Mouse (Mus musculus) heart, embryonic 12.5 days (tissue): ENCODE results near the gene Zbtb32. TPM values are rescaled to one million over a fixed set of nuclear protein-coding genes. Genes with fewer than 3 reads are reported as not detected.
A peak's percentile ranks its signal among the peaks of the same experiment; 100 is the strongest.

ENCODE experiments used
- ATAC-seq: fragments of 200-750 bp; cut with Nextera tagmentation; 2 replicates; pipeline ENCODE4 v1.8.0; 2017; ENCODE audit warnings: moderate TSS enrichment, moderate library complexity; ENCODE audit not compliant: insufficient number of reproducible peaks, low FRiP score
- H3K27ac ChIP-seq: fragments of 300-500 bp; sonication (generic); 2 replicates; pipeline ENCODE4 v1.5.1; 2016; ENCODE audit warnings: mild to moderate bottlenecking, moderate library complexity; ENCODE audit not compliant: poor library complexity, severe bottlenecking
- H3K27me3 ChIP-seq: fragments of 300-500 bp; sonication (generic); replicated peaks from 2 replicates; pipeline ENCODE4 v1.6.1; 2016; ENCODE audit warnings: mild to moderate bottlenecking, moderate library complexity
- H3K36me3 ChIP-seq: fragments of 300-500 bp; sonication (generic); 2 replicates; pipeline ENCODE4 v1.6.1; 2016; ENCODE audit warnings: mild to moderate bottlenecking, moderate library complexity
- H3K4me1 ChIP-seq: fragments of 300-500 bp; sonication (generic); replicated peaks from 2 replicates; pipeline ENCODE4 v1.6.1; 2016; ENCODE audit warnings: mild to moderate bottlenecking
- H3K4me2 ChIP-seq: fragments of 300-500 bp; sonication (generic); 2 replicates; pipeline ENCODE4 v1.6.1; 2016; ENCODE audit warnings: mild to moderate bottlenecking, moderate library complexity
- H3K4me3 ChIP-seq: fragments of 300-500 bp; sonication (generic); 2 replicates; pipeline ENCODE4 v1.5.1; 2016; ENCODE audit warnings: mild to moderate bottlenecking
- H3K9ac ChIP-seq: fragments of 300-500 bp; sonication (generic); 2 replicates; pipeline ENCODE4 v1.6.1; 2016; ENCODE audit warnings: mild to moderate bottlenecking, moderate library complexity
- H3K9me3 ChIP-seq: fragments of 300-500 bp; sonication (generic); replicated peaks from 2 replicates; pipeline ENCODE4 v1.6.1; 2016; ENCODE audit warnings: mild to moderate bottlenecking, moderate library complexity
- WGBS: fragments of 180-500 bp; shearing (Covaris S2); methylation state at CpG from one replicate; pipeline ENCODE4 v1.1.7; 2016; 5-methylcytosine and 5-hydroxymethylcytosine counted together
- polyA plus RNA-seq: library from polyadenylated mRNA; unstranded; fragments of >200 nt; fragmentation: Nextera tagmentation; extraction: Ambion mirVana; gene quantifications from 2 replicates; pipeline ENCODE4 v1.2.1, GENCODE M21; 2016

Zbtb32 gene
- polyA plus RNA-seq, 1 experiment from 2014 or later = 0.09 TPM

DNA sequence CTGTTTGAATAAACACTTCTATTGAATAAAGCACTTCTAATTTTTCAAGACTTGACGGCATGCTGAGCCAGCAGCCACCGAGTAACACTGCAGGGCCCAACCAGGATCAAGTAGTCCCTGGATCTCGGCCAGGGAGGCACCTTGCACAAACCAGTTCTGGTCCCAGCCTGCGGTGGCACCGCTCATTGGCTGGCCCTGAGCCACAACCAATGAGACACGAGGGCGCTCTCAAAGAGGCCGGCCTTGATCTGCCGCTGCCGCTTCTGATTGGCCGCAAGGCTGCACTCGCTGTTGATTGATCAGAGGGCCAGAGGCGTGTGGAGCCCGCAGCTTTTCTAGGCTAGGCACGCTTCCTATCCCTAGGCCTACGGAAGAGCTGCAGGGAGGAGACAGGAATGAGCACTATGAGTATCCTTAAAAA is 1.2 kb upstream of the Zbtb32 start:
- H3K9me3 ChIP-seq = no peaks in the 10 kb centered on the region
- peak; percentile 95 for ATAC-seq
- 1% methylated on average over 16 of the region's 16 CpGs for WGBS
- no peak overlapping the region for H3K4me3 ChIP-seq
- H3K9ac ChIP-seq = no peak overlapping the region
- peak overlapping the region; percentile 42 for H3K4me2 ChIP-seq
- H3K27ac ChIP-seq = no peak overlapping the region
- 0 out of 2 replicates have a peak, but pooled peaks cover 3% of the 10 kb centered on the region for H3K27me3 ChIP-seq
- H3K36me3 ChIP-seq = no peaks in the 10 kb centered on the region
- H3K4me1 ChIP-seq = peaks cover 14% of the 10 kb centered on the region

DNA sequence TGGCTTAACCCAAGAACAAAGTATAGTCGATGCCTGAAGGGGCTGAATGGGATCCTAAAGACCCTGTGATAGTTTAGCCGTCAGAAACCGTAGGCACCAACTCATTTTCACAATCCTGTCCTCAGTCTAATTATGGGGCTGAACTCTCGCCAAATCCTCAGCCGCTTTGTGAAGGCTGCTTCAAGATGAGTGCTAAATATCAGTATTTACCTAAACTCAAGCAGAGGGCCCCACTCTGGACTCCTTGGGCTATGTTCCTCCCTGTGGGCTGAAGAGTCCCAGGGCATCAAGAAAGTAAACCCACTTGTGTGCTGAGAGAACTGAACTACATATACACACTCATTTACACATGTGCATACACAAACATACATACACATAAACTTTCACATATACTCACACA is 1.9 kb downstream of the Zbtb32 start:
- Histone ChIP-seq H3K27ac (no peak overlapping the region), H3K4me2 (no peak overlapping the region), H3K9me3 (no peaks in the 10 kb centered on the region), H3K36me3 (no peaks in the 10 kb centered on the region), H3K9ac (no peak overlapping the region), H3K4me1 (peaks cover 9% of the 10 kb centered on the region; the same call in 1 of the 2 replicates), H3K27me3 (0 out of 2 replicates have a peak, but pooled peaks cover 13% of the 10 kb centered on the region), H3K4me3 (no peak overlapping the region)
- WGBS = 69% methylated on average over 5 of the region's 5 CpGs
- no peak for ATAC-seq

DNA sequence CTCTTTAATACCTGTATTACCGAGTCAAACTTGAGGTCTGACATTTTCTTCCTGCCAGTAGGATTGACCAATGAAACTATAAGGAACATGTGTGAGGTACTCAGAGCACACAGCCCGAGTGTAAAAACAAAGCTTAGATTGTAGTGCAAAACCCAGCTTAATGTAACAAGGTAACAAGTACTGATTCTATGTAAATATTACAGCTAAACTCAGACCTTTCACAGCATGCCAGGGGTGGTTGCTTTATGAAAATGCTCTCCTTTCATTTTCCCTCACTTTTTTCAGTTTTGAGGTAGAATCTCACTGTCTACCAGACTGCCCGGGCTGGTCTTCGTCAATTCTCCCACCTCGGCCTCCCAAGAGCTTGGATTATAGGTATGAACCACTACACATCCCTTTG is 2.6 kb downstream of the Zbtb32 start:
- Histone ChIP-seq H3K4me2 (no peak overlapping the region), H3K27ac (no peak overlapping the region), H3K4me1 (peaks cover 9% of the 10 kb centered on the region; the same call in 1 of the 2 replicates), H3K9ac (no peak overlapping the region), H3K9me3 (no peaks in the 10 kb centered on the region), H3K27me3 (0 out of 2 replicates have a peak, but pooled peaks cover 13% of the 10 kb centered on the region), H3K36me3 (no peaks in the 10 kb centered on the region), H3K4me3 (no peak overlapping the region)
- no peak for ATAC-seq
- WGBS = 73% methylated on average over 5 of the region's 5 CpGs

DNA sequence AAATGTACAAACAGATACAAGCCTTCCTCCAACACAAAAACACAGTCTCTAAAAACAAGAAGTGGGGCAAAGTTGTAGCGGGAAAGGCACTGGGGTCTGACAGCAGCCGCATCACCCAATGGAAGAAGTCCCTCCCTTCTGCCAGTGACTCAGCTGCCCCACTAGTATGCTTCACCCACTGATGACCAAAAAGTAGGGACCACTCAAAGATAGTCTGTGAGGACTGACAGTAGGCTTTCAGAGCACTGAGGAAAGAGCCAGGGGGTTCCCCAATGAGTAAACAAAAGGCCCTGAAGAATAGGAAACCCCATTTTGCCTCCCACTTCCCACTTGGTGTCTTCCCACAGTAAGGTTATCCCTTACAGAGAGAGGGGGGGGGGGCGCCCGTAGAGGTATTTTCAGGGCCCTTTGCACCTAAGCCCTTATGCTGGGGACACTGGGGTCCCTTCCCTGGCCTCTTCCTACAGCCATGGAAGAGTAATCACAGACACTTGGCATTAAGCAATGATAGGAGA is 4.1 kb downstream of the Zbtb32 start:
- Histone ChIP-seq H3K27ac (no peak overlapping the region), H3K36me3 (no peaks in the 10 kb centered on the region), H3K9ac (no peak overlapping the region), H3K4me1 (peaks cover 7% of the 10 kb centered on the region), H3K9me3 (no peaks in the 10 kb centered on the region), H3K4me2 (no peak overlapping the region), H3K4me3 (no peak overlapping the region), H3K27me3 (0 out of 2 replicates have a peak, but pooled peaks cover 17% of the 10 kb centered on the region)
- WGBS = 59% methylated on average over 4 of the region's 4 CpGs
- no peak for ATAC-seq

GRCm38 (mm10) chr7:30593579-30594509 is 4.9 kb downstream of the Zbtb32 start:
- H3K4me2 ChIP-seq = no peak overlapping the region
- H3K4me3 ChIP-seq = no peak overlapping the region
- H3K4me1 ChIP-seq = peaks cover 5% of the 10 kb centered on the region; the same call in 1 of the 2 replicates
- no peaks in the 10 kb centered on the region for H3K36me3 ChIP-seq
- 58% methylated on average over 10 of the region's 10 CpGs for whole genome bisulfite sequencing
- no peak for ATAC-seq
- no peak overlapping the region for H3K27ac ChIP-seq
- H3K27me3 ChIP-seq = 0 out of 2 replicates have a peak, but pooled peaks cover 17% of the 10 kb centered on the region
- H3K9ac ChIP-seq = no peak overlapping the region
- no peaks in the 10 kb centered on the region for H3K9me3 ChIP-seq

GRCm38 (mm10) chr7:30592772-30593423 is 5.8 kb downstream of the Zbtb32 start:
- peaks cover 5% of the 10 kb centered on the region; the same call in 1 of the 2 replicates for H3K4me1 ChIP-seq
- no peaks in the 10 kb centered on the region for H3K9me3 ChIP-seq
- no peaks in the 10 kb centered on the region for H3K36me3 ChIP-seq
- no peak for ATAC-seq
- WGBS = 37% methylated on average over 5 of the region's 5 CpGs
- no peak overlapping the region for H3K4me2 ChIP-seq
- H3K27ac ChIP-seq = no peak overlapping the region
- no peak overlapping the region for H3K4me3 ChIP-seq
- H3K9ac ChIP-seq = no peak overlapping the region
- H3K27me3 ChIP-seq = 0 out of 2 replicates have a peak, but pooled peaks cover 17% of the 10 kb centered on the region

DNA sequence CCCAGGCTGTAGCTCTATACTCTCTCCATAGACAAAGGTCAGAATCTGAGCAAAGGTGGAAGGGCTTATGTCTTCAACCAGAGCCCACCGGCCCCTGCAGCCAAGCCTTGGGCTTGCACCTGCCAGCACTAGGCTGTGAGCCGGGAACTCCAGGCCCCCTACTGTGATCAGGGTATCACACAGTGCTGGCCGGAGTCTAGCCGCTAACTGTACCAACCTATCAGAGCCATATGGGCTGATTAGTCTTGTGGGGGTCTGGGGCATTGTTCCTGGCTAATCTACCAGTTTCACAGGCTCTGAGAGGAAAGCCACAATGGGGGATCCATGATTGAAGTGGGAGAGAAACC is 7.1 kb downstream of the Zbtb32 start:
- Histone ChIP-seq H3K9ac (no peak overlapping the region), H3K27me3 (0 out of 2 replicates have a peak, but pooled peaks cover 17% of the 10 kb centered on the region), H3K4me2 (no peak overlapping the region), H3K4me1 (peaks cover 15% of the 10 kb centered on the region), H3K27ac (no peak overlapping the region), H3K9me3 (no peaks in the 10 kb centered on the region), H3K4me3 (no peak overlapping the region), H3K36me3 (peaks cover 5% of the 10 kb centered on the region)
- ATAC-seq = no peak
- WGBS = 39% methylated on average over 4 of the region's 4 CpGs

- H3K9ac ChIP-seq = no peak overlapping the region
- H3K36me3 ChIP-seq = peaks cover 11% of the 10 kb centered on the region
- 0 out of 2 replicates have a peak, but pooled peaks cover 17% of the 10 kb centered on the region for H3K27me3 ChIP-seq
- H3K4me1 ChIP-seq = peaks cover 16% of the 10 kb centered on the region
- no peak overlapping the region for H3K4me3 ChIP-seq
- no peak for ATAC-seq
- H3K27ac ChIP-seq = no peak overlapping the region
- H3K9me3 ChIP-seq = no peaks in the 10 kb centered on the region
- WGBS = 78% methylated on average over 9 of the region's 9 CpGs
- no peak overlapping the region for H3K4me2 ChIP-seq
Observed at GRCm38 (mm10) chr7:30590927-30591604, 7.6 kb downstream of the Zbtb32 start.

DNA sequence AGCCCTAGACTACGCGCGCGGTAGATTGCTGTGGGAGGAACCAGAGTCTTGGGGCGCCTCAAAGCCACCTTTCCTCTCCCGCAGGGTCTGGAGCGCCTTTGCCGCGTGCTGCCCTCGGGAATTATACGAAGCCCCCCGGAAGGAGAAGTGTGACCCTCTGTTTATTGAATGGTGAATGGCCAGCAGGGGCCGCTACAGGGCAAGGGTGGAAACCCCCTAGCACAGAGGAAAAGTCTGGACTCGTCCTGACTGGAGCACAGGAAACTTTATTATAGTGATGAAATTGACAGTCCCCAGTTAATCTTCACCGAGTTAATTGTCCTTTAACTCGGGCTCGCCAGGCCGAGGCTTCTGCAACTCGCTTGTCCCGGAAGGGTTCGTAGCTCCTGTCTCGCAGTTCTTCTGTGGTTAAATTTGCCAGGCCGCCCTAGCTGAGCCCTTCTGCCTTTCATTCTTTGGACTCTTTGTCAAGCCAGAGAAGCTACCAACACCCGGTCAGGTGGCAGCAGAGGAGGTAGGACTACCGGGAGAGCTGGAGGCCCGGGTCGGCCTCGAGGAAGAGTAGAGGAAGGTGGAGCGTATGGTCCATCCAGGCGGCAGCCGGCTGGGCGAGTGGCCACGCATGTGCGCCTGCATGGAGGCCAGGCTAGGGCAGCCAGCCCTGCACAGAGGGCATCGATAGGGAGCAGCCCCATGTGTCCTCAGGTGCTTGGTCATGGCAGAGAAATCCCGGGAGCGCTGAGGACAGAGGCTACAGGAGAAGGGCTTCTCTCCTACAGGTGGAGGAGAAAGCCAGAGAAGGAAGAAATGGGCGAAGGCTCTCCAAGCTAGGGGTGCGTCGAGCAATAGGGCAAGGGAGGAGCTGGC is 9.0 kb downstream of the Zbtb32 start:
- 0 out of 2 replicates have a peak, but pooled peaks cover 11% of the 10 kb centered on the region for H3K27me3 ChIP-seq
- H3K36me3 ChIP-seq = peaks cover 25% of the 10 kb centered on the region
- H3K4me3 ChIP-seq = peak overlapping the region; percentile 82
- no peaks in the 10 kb centered on the region for H3K9me3 ChIP-seq
- H3K4me1 ChIP-seq = peaks cover 16% of the 10 kb centered on the region
- peak overlapping the region; percentile 92 for H3K9ac ChIP-seq
- WGBS = 29% methylated on average over 40 of the region's 40 CpGs
- ATAC-seq = peak; percentile 63
- H3K27ac ChIP-seq = peak overlapping the region; percentile 89
- peak overlapping the region; percentile 93 for H3K4me2 ChIP-seq
